Mouse (Mus musculus) fat pad, adult 2 months (tissue): ENCODE results near the gene Itga2b.

Source experiments
- DNase-seq: peaks from one replicate; pipeline ENCODE4 v3.0.0-alpha.2; 2011; ENCODE audit warnings: low read depth, low spot score; ENCODE audit errors: extremely low read depth

The Itga2b gene

DNA sequence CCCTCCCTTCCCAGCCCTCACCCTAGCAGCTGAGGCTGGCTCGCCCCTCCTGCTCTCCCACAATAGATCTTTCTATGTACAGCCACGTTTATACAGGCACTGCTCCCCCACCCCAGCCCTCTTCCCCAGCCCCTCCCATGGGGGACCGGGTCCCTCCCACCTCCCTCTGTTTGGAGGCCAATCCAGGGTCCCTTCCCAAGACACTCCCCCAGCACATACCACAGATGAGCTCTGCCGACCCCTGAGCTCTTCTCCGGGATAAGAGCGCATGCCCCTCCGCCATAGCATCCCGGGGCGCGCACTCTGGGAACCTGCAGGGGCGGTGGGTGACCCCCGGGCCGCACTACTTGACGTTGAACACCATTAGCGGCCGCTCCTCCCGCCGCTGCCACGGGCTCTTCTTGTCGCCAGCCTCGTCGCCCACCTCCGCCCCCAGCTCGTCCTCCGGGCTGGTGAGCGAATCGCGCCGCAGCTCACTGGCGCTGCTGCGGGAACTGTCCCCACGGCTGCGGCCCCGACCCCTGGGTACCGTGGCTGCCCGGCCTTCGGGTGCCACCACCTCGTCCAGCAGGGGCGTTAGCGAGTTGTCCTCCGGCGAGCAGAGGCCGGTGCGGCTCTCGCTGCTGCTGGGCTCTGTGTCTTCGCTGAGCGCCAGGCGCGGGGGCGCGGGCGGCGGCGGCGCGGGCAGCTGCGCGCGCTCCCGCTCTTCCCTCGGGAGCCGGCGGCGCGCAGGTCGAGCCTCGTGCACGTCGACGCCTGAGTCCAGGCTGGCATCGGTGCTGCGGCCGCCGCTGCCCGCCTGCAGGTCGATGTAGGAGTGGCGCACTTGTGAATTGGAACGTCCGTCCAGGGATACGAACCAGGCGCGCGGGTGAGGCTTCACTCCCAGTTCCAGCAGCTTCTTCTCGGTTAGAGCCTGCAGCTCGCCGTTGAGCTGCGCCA lies 32.5 kb downstream of the Itga2b start:
- DNase-seq = no peak

DNA sequence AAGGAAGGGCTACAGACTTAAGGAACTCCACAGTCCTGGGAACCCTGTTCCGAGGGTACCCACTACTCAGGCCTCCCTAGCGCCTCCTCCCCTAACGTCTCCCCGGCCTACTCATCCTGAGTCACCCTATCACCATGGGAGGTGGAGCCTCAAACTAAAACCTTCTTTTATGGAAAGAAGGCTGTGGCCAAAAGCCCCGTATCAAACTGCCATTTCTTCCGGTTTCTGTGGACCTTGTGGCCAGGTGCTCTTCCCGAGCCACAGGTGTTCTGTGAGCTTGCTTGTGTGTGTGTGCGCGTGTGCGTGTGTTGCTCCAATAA lies 33.5 kb downstream of the Itga2b start:
- DNase-seq = no peak

GRCm38 (mm10) chr11:102435754-102436470 lies 34.0 kb downstream of the Itga2b start:
- DNase-seq = no peak

DNA sequence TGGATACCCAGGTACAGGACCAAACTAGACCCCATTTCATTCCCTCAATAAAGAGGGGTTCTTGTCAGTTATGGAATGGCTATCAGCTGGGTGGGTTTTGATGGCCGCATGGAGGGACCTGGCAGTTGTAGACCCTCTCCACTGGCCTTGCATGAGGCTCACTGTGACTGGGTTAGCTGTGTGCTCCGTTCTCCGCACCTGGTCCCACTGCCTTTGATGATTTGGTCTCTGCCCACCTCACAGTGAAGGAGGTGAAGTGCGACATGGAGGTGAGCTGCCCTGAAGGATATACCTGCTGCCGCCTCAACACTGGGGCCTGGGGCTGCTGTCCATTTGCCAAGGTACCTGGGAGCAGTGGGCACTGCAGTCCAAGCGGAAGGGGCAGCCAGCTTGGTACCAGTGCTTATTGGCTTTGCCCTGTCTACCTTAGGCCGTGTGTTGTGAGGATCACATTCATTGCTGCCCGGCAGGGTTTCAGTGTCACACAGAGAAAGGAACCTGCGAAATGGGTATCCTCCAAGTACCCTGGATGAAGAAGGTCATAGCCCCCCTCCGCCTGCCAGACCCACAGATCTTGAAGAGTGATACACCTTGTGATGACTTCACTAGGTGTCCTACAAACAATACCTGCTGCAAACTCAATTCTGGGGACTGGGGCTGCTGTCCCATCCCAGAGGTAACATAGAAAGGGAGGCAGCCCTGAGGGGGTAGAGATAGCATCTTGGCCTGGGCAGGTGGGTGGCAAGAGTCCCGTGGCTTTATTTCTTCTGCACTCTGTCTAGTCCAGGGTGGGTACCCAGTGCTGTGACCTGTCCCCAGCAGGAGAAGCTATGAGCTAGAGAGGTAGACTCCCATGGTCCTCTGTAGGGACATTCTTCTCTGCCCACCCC lies 34.9 kb downstream of the Itga2b start:
- DNase-seq = no peak

GRCm38 (mm10) chr11:102434406-102434805 lies 35.5 kb downstream of the Itga2b start:
- no peak for DNase-seq

- no peak for DNase-seq
Observed at GRCm38 (mm10) chr11:102433866-102434265, 36.1 kb downstream of the Itga2b start.

DNA sequence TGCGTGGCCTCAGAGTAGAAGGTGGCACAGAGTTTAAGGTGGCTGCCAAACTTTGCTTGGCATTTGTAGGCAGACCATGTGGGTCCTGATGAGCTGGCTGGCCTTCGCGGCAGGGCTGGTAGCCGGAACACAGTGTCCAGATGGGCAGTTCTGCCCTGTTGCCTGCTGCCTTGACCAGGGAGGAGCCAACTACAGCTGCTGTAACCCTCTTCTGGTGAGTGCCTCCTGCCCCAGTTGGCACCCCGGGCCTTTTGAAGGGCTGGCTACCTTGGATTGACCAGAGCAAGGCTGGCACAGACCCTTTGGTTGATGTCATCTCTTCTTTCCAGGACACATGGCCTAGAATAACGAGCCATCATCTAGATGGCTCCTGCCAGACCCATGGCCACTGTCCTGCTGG lies 37.0 kb downstream of the Itga2b start:
- DNase-seq = no peak

DNA sequence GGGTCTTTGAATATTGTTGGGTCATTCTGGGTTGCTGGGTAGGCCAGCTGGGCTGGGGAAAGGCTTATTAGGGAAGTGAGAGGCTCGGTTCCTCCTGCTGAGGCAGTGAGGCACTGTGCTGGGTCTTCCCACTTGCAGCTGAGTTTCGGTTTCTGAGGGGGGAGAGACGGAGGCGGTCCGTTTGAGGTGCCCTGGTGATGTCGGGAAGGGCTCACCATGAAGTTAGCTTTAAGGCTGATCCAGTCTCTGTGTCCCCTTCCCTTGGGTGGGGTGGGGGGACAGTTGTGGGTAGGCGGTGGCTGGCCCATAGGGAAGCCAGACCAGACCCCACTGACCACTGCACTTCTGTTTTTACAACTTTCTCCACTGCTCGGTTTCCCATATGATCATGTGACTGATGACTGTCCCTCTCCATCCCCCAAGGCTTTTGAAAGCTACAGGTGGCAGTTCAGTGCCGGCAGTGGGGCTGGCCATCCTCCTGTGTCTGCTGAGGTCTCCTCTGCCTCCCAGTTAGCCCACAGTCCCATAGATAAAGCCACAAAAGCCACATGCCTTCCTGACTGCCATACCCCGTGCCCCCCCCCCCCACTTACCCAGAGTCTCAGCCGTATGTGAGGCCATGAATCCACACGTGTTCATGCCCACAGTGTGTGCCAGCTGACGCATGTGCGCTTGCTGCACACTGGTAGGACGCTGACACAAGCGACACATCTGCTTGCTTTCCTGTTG lies 37.6 kb downstream of the Itga2b start:
- DNase-seq = no peak

- no peak for DNase-seq
Observed at GRCm38 (mm10) chr11:102431728-102432114, 38.2 kb downstream of the Itga2b start.

DNA sequence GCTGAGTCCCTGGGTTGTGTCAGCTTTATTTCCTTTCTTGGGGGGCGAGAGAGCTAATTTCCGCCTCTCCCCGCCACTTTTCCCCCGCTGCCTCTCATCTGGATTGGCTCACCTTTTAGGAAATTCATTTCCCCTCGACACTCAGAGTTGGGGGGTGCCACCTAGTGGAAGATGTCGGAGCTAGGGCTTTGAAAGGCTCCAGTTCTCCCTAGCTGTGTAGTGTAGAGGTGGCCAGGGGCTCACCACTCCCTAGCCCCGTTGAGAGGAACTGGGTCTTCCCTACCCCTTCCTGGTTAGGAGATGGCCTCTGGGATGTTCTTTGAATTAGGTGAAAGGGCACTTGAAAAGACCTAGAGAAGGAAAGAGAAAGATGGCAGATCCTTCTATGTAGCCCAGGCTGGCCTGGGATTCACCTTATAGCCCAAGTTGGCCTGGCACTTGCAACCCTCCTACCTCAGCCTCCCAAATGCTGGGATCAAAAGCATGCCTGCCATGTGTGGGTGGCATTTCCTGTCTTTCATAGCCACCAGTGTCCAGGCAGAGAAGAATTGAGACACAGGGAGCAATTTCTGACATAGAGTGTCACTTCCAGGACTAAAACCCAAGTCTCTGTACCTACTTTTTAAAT lies 38.8 kb downstream of the Itga2b start:
- no peak for DNase-seq

DNA sequence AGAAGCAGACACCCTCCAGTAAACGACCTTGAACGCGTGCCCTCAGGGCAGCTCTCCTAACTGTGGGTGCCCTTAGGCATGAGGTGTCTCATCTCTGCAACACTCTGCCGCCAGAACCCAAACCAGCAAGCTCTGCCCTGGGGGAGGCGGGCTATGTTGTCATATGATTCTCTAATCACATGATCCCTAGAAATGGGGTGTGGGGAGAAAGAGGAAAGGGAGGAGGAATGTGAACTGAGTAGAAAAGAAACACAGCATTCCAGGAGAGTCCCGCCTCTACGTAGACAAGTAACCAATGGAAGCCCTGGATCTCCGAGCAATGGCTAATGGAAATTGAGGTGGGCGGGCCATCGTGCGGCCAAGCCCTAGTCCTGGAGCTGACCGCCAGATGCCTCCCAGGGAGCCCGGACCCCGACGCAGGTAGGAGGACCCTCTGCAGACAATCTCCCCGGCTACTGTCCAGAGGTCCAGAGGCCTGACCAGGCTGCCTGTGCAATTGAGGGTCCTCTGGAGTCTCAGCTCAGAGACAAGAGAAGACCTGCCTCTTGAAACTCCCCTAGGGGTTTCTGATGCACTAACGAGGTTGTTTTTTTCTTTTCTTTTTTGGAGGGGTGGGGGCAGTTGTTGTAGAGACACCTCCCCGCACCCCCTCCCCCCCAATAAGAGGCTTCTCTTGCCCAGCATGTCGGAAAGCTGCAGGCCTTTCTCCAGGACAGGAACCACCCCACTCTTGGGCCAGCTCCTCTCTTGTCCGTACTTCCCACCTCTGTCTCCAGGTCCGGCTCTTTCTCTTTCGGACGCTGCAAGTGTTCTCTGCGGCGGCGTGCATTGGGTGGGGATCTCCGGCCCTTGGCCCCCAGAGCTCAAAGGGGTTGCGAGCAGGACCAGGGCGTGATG lies 39.6 kb downstream of the Itga2b start, which contains the start of gene Grn:
TSS of gene Grn (plus strand) at position 195 of the 897 bp plus-strand sequence.
- DNase-seq = peak; percentile 76

DNA sequence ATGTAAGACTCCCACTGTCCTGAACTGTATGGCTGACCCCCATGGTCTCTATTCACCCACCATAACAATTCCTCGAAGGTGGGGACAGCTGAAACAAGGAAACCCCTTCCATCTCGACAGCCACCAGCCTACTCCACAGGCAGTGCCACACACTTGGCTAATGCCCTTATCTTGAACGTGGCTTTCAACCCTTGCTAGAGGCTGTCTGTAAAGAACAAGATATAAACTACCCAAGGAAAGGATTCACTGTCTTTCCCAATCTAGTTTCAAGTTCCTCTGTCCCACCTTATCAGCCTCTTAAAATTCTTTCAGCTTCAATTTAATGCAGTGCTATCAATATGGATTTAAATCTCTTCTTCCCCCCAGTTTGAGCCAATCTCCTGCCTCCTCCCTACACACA lies 40.4 kb downstream of the Itga2b start:
- DNase-seq = no peak

DNA sequence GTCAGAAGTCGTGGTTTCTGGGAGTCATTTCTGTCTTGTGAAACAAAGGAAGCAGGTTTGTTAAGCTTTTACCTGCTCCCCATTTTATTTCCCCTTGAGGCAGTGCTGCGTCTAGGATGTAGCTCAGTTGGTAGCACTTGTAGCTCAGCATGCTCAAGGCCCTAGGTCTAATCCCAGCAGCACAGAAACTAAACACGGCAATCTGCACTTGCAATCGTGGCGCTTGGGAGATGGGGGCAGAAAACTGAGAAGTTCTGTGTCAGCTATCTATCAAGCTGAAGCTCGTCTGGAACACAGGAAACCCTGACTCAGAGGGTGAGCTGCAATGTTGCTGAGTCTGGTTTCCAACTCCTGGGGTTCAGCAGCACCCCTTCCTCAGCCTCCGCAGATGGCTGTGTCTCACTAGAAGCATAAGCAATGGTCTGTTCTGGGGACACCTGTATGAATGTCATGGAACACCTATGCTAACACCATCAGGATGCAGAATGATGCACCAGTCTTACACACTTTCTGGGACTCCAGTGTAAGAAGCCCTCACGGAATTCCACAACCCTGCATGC lies 40.9 kb downstream of the Itga2b start:
- no peak for DNase-seq

GRCm38 (mm10) chr11:102425555-102426316 lies 44.2 kb downstream of the Itga2b start:
- no peak for DNase-seq

DNA sequence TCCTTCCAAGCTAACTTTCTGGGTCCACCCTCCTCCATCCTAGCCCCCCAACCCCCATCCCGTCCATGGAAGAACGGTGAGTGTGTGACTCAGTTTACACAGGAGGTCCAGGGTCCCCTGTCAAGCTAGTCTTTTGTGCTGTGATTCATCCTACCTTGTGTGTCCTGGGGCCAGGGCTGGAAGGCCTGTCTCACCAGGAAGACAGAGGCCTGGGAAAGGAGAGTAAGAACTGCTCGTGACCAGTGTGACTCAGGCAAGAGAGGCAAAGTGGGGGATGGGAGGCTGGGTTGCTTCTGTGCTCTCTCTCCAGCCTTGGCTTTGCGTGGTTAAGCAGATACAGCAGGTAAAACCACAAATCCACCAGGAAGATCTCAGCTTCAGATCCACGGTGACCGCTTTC lies 45.3 kb downstream of the Itga2b start:
- no peak for DNase-seq

DNA sequence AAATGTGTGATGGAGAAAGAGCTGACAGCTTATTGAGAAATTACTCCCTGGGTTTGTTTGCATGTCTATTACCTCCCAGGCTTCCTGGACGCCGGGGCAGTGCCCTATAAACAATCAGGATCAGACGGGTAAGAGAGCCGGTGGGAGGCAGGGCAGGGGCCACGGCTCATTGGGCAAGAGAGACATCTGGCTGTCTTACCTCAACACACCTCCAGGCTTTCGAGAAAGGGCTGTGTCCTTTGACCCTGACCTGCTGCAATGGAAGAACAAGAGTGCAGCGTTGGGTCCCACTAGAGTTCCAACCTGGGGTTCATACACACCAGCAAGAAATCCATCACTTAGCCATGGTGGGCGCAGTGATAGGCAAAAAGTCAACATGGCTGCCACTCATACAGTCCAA lies 48.4 kb downstream of the Itga2b start:
- DNase-seq = no peak

DNA sequence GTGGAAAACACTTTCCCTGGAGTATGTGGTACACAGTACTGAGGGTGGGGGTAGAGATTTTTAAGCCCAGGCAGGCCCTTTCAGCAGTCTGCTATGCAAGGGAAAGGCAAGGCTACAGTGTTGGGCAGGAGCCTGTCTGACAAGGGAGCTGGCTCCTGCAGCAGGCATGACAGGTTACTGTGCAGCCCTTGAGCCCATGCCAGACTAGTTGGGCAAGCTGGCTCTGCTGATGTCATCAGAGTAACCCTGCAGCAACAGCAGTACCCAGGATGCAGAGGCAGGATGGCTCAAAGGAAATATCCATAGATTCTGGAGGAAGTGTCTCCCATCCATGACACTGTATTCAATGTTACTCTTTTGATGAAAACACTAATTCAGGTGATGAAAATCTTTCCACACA lies 51.0 kb downstream of the Itga2b start:
- no peak for DNase-seq

DNA sequence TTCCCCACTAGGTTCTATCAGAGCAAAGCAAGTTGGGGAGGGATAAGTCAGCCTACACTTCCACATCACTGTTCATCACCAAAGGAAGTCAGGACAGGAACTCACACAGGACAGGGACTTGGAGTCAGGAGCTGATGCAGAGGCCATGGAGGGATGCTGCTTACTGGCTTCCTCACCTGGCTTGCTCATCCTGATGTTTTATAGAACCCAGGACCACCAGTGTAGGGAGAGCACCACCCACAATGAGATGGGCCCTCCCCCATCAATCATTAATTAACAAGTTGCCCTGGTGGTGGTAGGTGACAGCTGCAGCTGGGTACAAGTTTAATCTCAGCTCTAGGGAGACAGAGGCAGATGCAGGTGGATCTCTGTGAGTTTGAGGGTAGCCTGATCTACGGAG lies 52.8 kb downstream of the Itga2b start:
- no peak for DNase-seq
